Mouse (Mus musculus): ENCODE measurements around the gene Olfr330. TPM values are rescaled to one million over a fixed set of nuclear protein-coding genes. Genes with fewer than 3 reads are reported as not detected.

Gene Olfr330
- 0.12 TPM in 1 of 2 replicates, not detected in the other for polyA plus RNA-seq (2012; rRNA removed; ENCODE audit: low replicate concordance)

GRCm38 (mm10) chr11:58534736-58535135 is at the start of gene Olfr330:
Olfr330 (minus strand) TSS chr11:58534836.

GRCm38 (mm10) chr11:58577430-58577829 is 42.8 kb upstream of the Olfr330 start, which contains the start of gene Olfr325:
Olfr325 (plus strand) TSS chr11:58577730.

GRCm38 (mm10) chr11:58570405-58570804 is 35.8 kb upstream of the Olfr330 start, which contains the start of gene Olfr224:
Olfr224 (minus strand) TSS chr11:58570553.

GRCm38 (mm10) chr11:58555536-58555935 is 20.9 kb upstream of the Olfr330 start, which contains the start of gene Olfr328:
Olfr328 (minus strand) TSS chr11:58555636.

GRCm38 (mm10) chr11:58546322-58546721 is 11.7 kb upstream of the Olfr330 start, which contains the start of gene Olfr329-ps:
Olfr329-ps (minus strand) TSS chr11:58546422.

GRCm38 (mm10) chr11:58502472-58502871 is 32.2 kb downstream of the Olfr330 start, which contains the start of gene Olfr331:
Olfr331 (minus strand) TSS chr11:58502572.

GRCm38 (mm10) chr11:58492455-58492854 is 42.2 kb downstream of the Olfr330 start, which contains the start of gene Olfr332:
Olfr332 (minus strand) TSS chr11:58492555.

Other genes with a start within 250 kb of the Olfr330 start
- 23.9 and 26.7 TPM in 2 replicates for gene Zfp692, start 227.8 kb downstream of the Olfr330 start, polyA plus RNA-seq (2012; rRNA removed; ENCODE audit: low replicate concordance)
- 36.8 and 48.8 TPM in 2 replicates for gene Zfp672, start 204.5 kb downstream of the Olfr330 start, polyA plus RNA-seq (2012; rRNA removed; ENCODE audit: low replicate concordance)
- 31.9 and 32.8 TPM in 2 replicates for gene Sh3bp5l, start 204.1 kb downstream of the Olfr330 start, polyA plus RNA-seq (2012; rRNA removed; ENCODE audit: low replicate concordance)
- gene Lypd8, start 155.8 kb downstream of the Olfr330 start, polyA plus RNA-seq (2012; rRNA removed; ENCODE audit: low replicate concordance) = 0.49 TPM in 1 of 2 replicates, not detected in the other
- gene 1810065E05Rik, start 113.7 kb downstream of the Olfr330 start, polyA plus RNA-seq (2012; rRNA removed; ENCODE audit: low replicate concordance) = 0.13 TPM in 1 of 2 replicates, not detected in the other
- gene Gm12253, start 102.3 kb downstream of the Olfr330 start, polyA plus RNA-seq (2012; rRNA removed; ENCODE audit: low replicate concordance) = 0.11 and 0.19 TPM in 2 replicates
- not detected in 2 replicates for gene Lypd9, start 81.9 kb downstream of the Olfr330 start, polyA plus RNA-seq (2012; rRNA removed; ENCODE audit: low replicate concordance)
- not detected in 2 replicates for gene Olfr30, start 72.6 kb downstream of the Olfr330 start, polyA plus RNA-seq (2012; rRNA removed; ENCODE audit: low replicate concordance)
- gene Olfr332, start 42.3 kb downstream of the Olfr330 start, polyA plus RNA-seq (2012; rRNA removed; ENCODE audit: low replicate concordance) = not detected in 2 replicates
- gene Olfr331, start 32.3 kb downstream of the Olfr330 start, polyA plus RNA-seq (2012; rRNA removed; ENCODE audit: low replicate concordance) = not detected in 2 replicates
- gene Olfr329-ps, start 11.6 kb upstream of the Olfr330 start, polyA plus RNA-seq (2012; rRNA removed; ENCODE audit: low replicate concordance) = 0.11 TPM in 1 of 2 replicates, not detected in the other
- 0.04 TPM in 1 of 2 replicates, not detected in the other for gene Olfr328, start 20.8 kb upstream of the Olfr330 start, polyA plus RNA-seq (2012; rRNA removed; ENCODE audit: low replicate concordance)
- 0.13 TPM in 1 of 2 replicates, not detected in the other for gene Olfr224, start 35.7 kb upstream of the Olfr330 start, polyA plus RNA-seq (2012; rRNA removed; ENCODE audit: low replicate concordance)
- gene Olfr325, start 42.9 kb upstream of the Olfr330 start, polyA plus RNA-seq (2012; rRNA removed; ENCODE audit: low replicate concordance) = not detected in 2 replicates
- not detected in 2 replicates for gene Olfr324, start 60.3 kb upstream of the Olfr330 start, polyA plus RNA-seq (2012; rRNA removed; ENCODE audit: low replicate concordance)
- 0.82 and 1.9 TPM in 2 replicates for gene 2210407C18Rik, start 81.2 kb upstream of the Olfr330 start, polyA plus RNA-seq (2012; rRNA removed; ENCODE audit: low replicate concordance)
- gene Olfr323, start 95.7 kb upstream of the Olfr330 start, polyA plus RNA-seq (2012; rRNA removed; ENCODE audit: low replicate concordance) = 0.92 TPM in 1 of 2 replicates, not detected in the other
- 0.11 TPM in 1 of 2 replicates, not detected in the other for gene Trim58, start 105.6 kb upstream of the Olfr330 start, polyA plus RNA-seq (2012; rRNA removed; ENCODE audit: low replicate concordance)
- gene Olfr322, start 123.9 kb upstream of the Olfr330 start, polyA plus RNA-seq (2012; rRNA removed; ENCODE audit: low replicate concordance) = not detected in 2 replicates
- gene Olfr320, start 146.3 kb upstream of the Olfr330 start, polyA plus RNA-seq (2012; rRNA removed; ENCODE audit: low replicate concordance) = not detected in 2 replicates
- not detected in 2 replicates for gene Olfr319, start 164.3 kb upstream of the Olfr330 start, polyA plus RNA-seq (2012; rRNA removed; ENCODE audit: low replicate concordance)
- not detected in 2 replicates for gene Olfr318, start 189.2 kb upstream of the Olfr330 start, polyA plus RNA-seq (2012; rRNA removed; ENCODE audit: low replicate concordance)
- gene Olfr317, start 204.4 kb upstream of the Olfr330 start, polyA plus RNA-seq (2012; rRNA removed; ENCODE audit: low replicate concordance) = not detected in 2 replicates
- not detected in 2 replicates for gene Olfr316, start 217.9 kb upstream of the Olfr330 start, polyA plus RNA-seq (2012; rRNA removed; ENCODE audit: low replicate concordance)
- not detected in 2 replicates for gene Olfr315, start 238.4 kb upstream of the Olfr330 start, polyA plus RNA-seq (2012; rRNA removed; ENCODE audit: low replicate concordance)
- gene Olfr314, start 248.1 kb upstream of the Olfr330 start, polyA plus RNA-seq (2012; rRNA removed; ENCODE audit: low replicate concordance) = not detected in 2 replicates

Measured in mammary gland, adult 2 months (tissue).